Mouse (Mus musculus) lung, postnatal 25 days (tissue): ENCODE results near the gene Maz.

Source experiments
- DNase-seq: peaks from one replicate; pipeline ENCODE4 v3.0.0; 2022; ENCODE audit warnings: low spot score

The Maz gene

DNA sequence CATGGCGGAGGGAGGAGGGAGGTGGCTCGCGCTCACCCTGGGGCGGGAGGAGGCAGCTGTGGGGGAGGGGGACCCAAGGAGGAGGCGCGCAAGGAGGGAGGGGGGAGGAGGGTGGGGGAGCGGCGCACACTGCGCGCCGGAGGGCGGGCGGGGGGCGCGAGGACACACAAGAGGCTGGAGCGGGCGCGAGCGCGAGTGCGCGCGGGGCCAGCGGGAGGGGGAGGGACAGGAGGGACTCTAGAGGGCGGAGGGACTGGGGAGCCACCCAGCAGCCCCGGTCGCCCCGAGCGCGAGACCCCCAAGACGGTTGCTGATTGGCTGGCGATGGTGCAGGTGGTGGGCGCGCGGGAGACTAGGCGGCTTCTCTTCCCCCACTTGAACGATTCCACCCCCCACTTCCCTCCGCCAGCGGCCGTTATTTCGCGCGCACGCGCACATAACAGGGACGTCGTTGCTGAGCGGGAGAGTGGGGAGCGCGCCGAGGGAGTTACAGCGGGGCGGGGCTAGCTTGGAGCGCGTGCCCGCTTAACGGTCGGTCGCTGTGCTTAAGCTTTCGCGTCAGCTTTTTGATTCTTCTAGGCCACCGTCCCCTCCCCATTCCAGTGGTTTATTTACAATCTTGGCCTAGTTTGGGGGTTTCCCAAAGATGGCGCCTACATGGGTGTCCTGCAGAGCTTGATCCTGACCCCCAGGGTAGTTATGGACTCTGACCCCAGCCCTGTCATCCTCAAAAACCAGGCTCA is at the start of gene Maz:
TSS of gene Maz (minus strand) at position 54 of the 743 bp plus-strand sequence.
- peak; percentile 99 for DNase-seq

DNA sequence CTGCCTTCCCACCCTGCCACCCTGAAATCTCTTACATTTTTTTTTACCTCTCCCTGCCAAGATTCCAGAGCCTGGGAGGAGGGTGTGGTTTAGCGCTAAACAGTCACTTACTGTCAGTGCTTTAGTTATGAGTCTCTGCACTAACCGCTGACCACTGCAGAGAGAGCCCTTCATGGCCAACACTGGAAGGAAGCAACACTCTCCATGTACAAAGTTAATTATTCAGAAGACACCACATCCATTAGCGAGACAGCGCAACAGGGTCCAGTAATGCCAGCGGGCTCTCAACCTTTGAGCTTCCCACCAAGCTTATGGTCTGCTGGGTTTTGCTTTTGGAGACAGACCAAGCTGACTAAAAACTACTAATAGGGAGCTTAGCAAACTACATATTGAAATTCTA is 49.4 kb upstream of the Maz start:
- DNase-seq = no peak

GRCm38 (mm10) chr7:127073221-127073620 is 46.4 kb upstream of the Maz start:
- no peak for DNase-seq

GRCm38 (mm10) chr7:127070871-127071413 is 44.1 kb upstream of the Maz start:
- DNase-seq = no peak

DNA sequence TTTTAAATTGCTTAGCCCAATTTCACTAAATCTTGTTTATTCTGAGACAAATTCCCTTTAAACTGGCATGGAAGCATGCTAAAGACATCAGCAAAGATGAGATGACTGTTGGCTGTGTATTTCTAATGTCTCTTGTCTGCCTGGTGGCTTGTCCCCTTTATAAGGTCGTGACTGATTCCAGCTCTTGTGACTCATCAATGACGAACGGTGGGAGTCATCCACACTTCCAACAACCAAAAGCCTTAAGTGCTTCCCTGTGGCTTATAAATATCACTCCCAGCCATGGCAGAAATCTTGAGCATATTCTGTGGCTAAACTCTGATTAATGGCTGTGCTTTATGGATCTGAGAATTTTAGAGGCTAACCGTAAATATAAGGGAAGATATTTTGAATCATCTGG is 39.5 kb upstream of the Maz start:
- no peak for DNase-seq

DNA sequence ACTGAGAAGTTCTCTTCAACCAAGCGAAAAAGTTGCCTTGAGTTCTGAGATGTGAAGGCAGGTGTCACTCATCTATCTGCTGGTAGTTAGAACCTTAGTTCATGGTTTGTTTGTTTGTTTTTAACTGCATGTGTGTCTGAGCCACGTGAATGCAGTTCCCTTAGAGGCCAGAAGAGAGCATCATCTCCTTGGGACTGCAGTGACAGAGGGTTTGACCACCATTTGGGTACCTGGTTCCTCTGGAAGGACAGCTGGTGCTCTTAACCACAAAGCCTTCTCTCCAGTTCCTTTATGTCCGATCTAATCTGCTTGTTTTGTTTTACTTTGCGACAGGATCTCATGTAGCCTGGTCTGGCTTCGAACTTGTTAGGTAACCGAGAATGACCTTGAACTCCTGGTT is 38.7 kb upstream of the Maz start:
- DNase-seq = no peak

GRCm38 (mm10) chr7:127055026-127055585 is 28.3 kb upstream of the Maz start:
- no peak for DNase-seq

DNA sequence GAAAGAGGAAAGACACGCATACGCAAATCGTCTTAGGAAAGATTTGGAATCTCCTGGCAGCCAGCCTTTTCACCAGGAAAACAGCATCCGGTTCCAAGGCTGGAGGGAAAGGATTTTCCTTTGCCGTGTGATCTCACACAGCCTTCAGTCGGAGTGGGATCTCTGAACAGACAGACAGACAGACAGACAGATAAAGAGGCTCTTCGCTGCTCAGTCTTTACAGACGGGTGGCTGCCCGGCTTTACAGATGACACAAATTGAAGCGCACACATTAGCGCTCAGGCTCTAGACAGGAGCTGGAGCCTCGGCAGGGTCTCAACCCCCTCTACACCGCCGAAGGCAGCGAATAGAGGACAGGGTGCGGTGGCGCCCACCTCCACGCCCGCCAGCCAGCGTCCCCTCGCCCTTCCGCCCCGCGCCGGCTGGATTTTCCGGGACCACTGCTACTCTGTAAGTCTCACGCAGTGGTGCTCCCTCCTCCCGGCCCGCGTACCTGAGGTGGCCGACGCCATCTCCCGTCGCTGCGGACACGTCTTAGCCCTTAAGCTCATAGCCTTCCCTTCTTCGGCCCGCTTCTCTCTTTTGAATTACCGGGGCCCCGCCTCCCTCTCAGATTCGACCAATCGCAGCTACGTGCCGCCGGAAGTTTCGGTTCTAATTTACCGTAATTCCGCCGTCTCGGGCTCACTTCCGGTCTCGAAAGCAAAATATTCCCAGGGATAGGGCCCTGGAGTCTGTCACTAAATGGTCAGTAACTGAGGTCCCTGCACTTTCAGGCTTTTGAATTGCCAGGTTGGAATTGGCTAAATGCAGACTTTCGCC is 15.2 kb upstream of the Maz start, which contains the start of gene Kif22:
TSS of gene Kif22 (minus strand) at position 621 of the 822 bp plus-strand sequence.
- DNase-seq = peak; percentile 92

DNA sequence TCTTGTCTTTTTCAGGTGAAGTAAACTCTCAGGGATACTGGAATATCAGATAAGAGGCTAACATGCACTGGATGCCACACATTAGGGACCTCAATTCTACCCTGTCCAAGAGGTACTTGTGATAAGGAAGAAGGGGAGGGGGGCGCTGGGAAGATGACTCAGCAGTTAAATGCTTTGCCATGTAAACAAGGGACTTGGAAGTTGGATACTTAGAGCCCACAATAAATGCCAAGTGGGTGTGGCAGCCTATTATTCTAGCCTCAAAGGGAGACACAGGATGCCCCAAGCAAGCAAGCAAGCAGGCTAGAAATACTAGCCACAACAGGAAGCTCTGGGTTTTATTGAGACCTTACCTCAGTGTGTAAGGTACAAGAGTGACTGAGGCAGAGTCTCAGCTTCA is 4.4 kb upstream of the Maz start:
- no peak for DNase-seq

DNA sequence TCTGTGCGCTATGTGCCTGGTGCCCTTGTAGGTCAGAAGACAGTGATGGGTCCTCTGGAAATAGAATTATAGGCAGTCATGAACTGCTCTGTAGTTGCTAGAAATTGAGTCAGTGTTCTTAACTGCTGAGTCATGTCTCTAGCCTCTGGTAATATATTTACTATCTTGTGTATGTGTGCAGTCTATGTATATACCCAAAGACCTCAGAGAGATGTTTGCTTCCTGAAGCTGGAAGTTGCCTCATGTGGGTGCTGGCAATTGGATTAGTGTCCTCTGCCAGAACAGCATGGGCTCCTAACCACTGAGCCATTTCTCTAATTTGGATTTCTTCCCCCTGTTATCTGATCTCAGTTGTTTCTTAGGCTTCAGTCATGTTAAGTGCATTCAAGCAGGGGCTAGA is 3.3 kb upstream of the Maz start:
- no peak for DNase-seq

GRCm38 (mm10) chr7:127027885-127028284 is 1.0 kb upstream of the Maz start:
- DNase-seq = no peak

DNA sequence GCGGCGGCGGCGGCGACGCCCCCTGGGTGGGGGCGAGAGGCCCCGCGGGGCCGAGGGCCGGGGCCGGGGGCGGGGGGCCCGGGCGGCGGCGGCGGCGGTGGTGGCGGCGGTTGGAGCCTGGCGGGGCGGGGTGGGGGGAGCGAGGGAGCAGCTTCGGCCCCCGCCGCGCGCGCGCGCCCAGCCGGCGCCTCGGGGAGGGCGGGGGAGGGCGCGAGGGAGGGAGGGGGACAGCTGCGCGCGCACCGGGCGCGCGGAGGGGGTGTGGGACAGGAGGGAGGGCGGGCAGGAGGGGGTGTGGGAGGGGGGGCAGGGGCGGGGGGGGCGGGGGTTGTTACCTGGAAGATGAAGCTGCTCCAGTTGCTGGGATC is 237 bp downstream of the Maz start:
- no peak for DNase-seq

- DNase-seq = peak; percentile 51
Measured at GRCm38 (mm10) chr7:127026161-127026600, 656 bp downstream of the Maz start.

GRCm38 (mm10) chr7:127025556-127026160 is 1.2 kb downstream of the Maz start:
- DNase-seq = no peak

GRCm38 (mm10) chr7:127024755-127025555 is 1.9 kb downstream of the Maz start:
- DNase-seq = peak; percentile 85

DNA sequence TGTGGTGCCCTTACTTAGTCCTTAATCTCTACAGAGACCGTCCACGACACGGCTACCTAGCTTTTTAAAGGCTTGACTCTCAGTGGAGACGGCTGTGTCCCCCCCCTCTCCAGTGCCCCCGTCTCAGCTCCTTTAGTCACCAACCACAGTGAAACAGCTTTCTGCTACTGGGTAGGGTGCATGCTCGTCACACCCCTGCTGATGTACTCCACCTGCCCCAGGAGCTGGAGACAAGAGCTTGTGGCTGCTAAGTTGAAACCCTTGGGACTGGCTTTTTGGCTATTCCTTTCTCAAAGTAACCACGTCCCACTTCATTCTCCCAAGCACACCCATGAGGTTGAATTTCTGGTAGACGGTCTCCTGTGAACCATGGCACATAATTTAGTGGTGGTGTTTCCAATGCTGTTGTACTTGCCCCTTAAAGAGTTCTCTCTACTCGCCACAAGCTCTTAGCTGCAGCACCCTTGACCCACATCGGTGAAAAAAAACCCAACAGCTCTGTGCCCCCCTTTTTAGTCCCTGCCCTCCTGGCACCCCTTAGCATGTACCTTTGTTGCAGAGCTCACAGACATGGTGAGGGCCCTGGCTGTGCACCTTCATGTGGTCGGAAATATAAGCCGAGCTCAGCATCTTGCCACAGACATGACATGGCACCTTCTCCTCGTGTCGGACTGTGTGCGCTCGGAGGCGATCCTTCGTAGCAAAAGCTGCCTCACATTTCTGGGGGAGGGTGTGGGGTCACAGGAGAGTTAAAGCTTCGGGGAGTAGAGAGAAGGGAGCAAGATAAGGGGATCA is 2.7 kb downstream of the Maz start:
- no peak for DNase-seq

DNA sequence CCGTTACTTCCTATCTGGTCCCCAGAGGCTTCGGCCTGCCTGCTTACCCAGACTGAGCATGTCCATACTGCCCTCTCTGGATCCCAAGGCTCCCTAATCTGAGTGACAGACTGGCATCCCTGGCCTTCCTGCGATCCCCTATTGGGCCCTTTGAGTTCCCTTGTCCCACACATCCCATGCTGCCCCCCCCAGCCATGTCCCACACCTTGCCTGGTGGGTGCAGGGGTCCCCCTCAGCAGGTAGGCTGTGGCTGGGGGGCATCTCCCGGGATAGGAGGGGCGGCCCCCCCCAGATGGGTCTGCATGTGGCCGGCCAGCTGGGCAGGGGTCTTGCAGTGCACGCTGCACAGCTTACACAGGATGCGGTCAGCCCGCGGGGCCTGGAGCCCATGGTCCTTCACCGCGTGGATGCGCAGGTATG is 3.6 kb downstream of the Maz start:
- no peak for DNase-seq

DNA sequence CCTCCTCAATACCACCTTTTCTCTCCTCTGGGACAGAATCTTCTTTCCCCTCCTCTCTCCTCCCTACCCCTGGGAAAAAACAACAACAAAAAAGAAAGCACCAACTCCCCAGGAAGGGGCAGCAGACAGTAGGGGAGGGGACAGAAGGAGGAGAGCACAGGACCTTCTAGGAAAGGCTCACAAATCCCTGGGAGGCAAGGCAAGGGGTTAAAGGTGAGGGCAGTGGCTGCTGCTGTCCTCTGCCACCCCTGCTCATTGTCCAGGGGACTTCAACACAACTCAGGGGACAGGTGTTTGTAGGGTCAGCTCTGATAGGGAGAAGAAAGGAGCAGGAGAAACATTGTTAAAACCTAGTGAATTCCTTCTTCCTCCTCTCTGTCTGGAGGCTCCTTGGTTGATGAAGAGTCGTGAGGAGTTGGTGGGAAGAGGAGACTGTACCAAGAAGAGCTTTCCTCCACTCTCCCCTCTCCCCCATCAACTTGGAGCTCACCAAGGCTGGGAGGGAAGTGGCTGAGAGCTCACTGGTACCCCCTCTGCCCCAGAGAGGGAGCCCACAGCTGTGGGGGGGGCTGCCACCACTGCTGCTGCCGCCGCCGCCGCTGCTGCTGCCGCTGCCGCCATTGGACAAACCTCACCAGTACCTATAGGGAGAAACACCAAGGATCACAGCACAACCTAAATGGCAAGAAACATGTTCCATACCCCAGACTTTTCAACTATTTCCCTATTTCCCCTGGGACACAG is 4.1 kb downstream of the Maz start:
- DNase-seq = no peak

GRCm38 (mm10) chr7:127021563-127022527 is 5.0 kb downstream of the Maz start:
- DNase-seq = no peak
